Mouse (Mus musculus): Measurements from ENCODE around the gene Nnmt.

DNA sequence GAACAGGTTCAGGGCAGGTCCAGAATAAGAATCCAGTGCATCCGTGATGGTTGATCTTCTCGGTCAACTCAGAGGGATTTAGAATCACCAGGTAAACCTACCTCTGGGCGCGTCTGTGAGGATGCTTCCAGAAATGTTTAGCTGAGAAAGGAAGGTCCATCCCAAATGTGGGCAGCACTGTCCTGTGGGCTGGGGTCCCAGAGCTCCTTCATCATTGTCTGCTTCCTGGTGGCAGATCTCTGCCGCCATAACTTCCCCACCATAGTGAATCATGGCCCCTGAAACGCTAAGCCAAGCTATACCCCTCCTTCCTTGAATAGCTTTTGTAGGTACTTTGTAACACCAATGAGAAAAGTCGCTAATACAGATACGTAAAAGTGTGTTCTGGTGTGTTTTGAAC lies 36.7 kb upstream of the Nnmt start:
- TF ChIP-seq POLR2A (IDR thresholded peaks at IDR 0.05; ENCODE audit: control insufficient read depth, low read depth, low read length) (no peak), CTCF (IDR thresholded peaks at IDR 0.05; ENCODE audit: control insufficient read depth, insufficient read depth, insufficient replicate concordance, low read depth, low read length) (no peak)

Measured in testis, adult 2 months (tissue).